ENCODE assay signal across 13 mouse cellular contexts in genomic region chr5:121454503-121454782, GRCm38 (mm10). TPM values are rescaled to one million over a fixed set of nuclear protein-coding genes. Genes with fewer than 3 reads are reported as not detected.
A peak's percentile ranks its signal among the peaks of the same experiment; 100 is the strongest.
DNase-seq lines count a peak whose midpoint lies in the region; ATAC-seq and TF ChIP-seq lines count a peak whose summit lies in the region.
"Had no signal": no experiment of that assay in that cellular context is flagged by ENCODE, and none has a peak within 500 bp of the region (broad histone marks: within the 10 kb centered on the region; RNA-seq: fewer than 3 reads in every experiment).

No protein-coding gene starts in this region.

- no peak for DNase-seq in gastrocnemius, adult 2 months
- no peak for DNase-seq in gastrocnemius, postnatal 25 days
- no peak for DNase-seq in lung, adult 2 months
- peak; percentile 50 for DNase-seq in limb, embryonic 14.5 days (ENCODE audit: low spot score)
- DNase-seq in urinary bladder, postnatal 25 days (ENCODE audit: low spot score) = no peak
- DNase-seq in hindbrain, embryonic 11.5 days (ENCODE audit: low spot score) = no peak
- DNase-seq: thymus, postnatal 36 days had no signal

- H3K27ac ChIP-seq in gastrocnemius, adult 2 months = peak overlapping the region; percentile 100; the same call in 1 of the 2 replicates
- peak overlapping the region; percentile 95 for H3K27ac ChIP-seq in lung, embryonic 15.5 days
- H3K27ac ChIP-seq in limb, embryonic 14.5 days (replicated peaks; ENCODE audit: low read depth, low read length) = 0 out of 2 replicates have a peak overlapping the region, but pooled peaks have one; percentile 39
- H3K27ac ChIP-seq in hindbrain, embryonic 11.5 days (ENCODE audit: low read depth, low read length) = no peak overlapping the region
- H3K27ac ChIP-seq: forebrain, embryonic 10.5 days had no signal

- no peak for ATAC-seq in lung, embryonic 15.5 days (ENCODE audit: borderline replicate concordance, extremely low read depth, low FRiP score, low TSS enrichment)
- no peak for ATAC-seq in limb, embryonic 14.5 days (ENCODE audit: low FRiP score, low read depth)
- no peak for ATAC-seq in megakaryocyte progenitor cell, adult 5-6 weeks (replicated peaks; ENCODE audit: poor library complexity)
- ATAC-seq in hindbrain, embryonic 11.5 days (ENCODE audit: low FRiP score) = no peak

- no peaks in the 10 kb centered on the region for H3K9me3 ChIP-seq in lung, embryonic 15.5 days
- H3K9me3 ChIP-seq in limb, embryonic 14.5 days (ENCODE audit: control insufficient read depth, low read length) = no peaks in the 10 kb centered on the region
- H3K9me3 ChIP-seq in hindbrain, embryonic 11.5 days (ENCODE audit: control insufficient read depth, low read length) = no peaks in the 10 kb centered on the region
- H3K9me3 ChIP-seq: forebrain, embryonic 10.5 days had no signal

- peaks cover 3% of the 10 kb centered on the region; the same call in 1 of the 2 replicates for H3K36me3 ChIP-seq in lung, embryonic 15.5 days
- peaks cover 3% of the 10 kb centered on the region; the same call in 1 of the 2 replicates for H3K36me3 ChIP-seq in limb, embryonic 14.5 days (ENCODE audit: control insufficient read depth, insufficient read depth, low read length)
- no peaks in the 10 kb centered on the region for H3K36me3 ChIP-seq in hindbrain, embryonic 11.5 days (ENCODE audit: control insufficient read depth, insufficient read depth, low read length)

- intact Hi-C loops in gastrocnemius, adult 2 months (cut with DNase I) = loop anchor here (10.0 kb wide), 1 partner anchor 240 kb away; no protein-coding TSS in a partner anchor

- no peak for TF ChIP-seq POLR2A in lung, adult 2 months (IDR thresholded peaks at IDR 0.05; ENCODE audit: borderline replicate concordance, extremely low read depth, low read depth, low read length)
- no peak for TF ChIP-seq POLR2A in limb, embryonic 14.5 days (IDR thresholded peaks at IDR 0.05; ENCODE audit: borderline replicate concordance, extremely low read depth, insufficient read depth, insufficient read length)

- TF ChIP-seq CTCF in gastrocnemius, adult 2 months (IDR thresholded peaks at IDR 0.05) = no peak
- TF ChIP-seq CTCF in lung, adult 2 months (IDR thresholded peaks at IDR 0.05; ENCODE audit: insufficient read depth, low read length) = no peak

- H3K4me3 ChIP-seq in gastrocnemius, adult 2 months = no peak overlapping the region
- H3K4me3 ChIP-seq in lung, embryonic 15.5 days = no peak overlapping the region
- H3K4me3 ChIP-seq in lung, adult 2 months (replicated peaks; ENCODE audit: extremely low read depth, low read depth, low read length) = no peak overlapping the region
- no peak overlapping the region for H3K4me3 ChIP-seq in limb, embryonic 14.5 days (replicated peaks; ENCODE audit: low read length)
- no peak overlapping the region for H3K4me3 ChIP-seq in hindbrain, embryonic 11.5 days (ENCODE audit: low read depth, low read length)

- H3K4me1 ChIP-seq in lung, embryonic 15.5 days = peaks cover 28% of the 10 kb centered on the region
- peaks cover 8% of the 10 kb centered on the region; the same call in 1 of the 2 replicates for H3K4me1 ChIP-seq in lung, adult 2 months (ENCODE audit: control insufficient read depth, insufficient read depth, low read length)
- peaks cover 20% of the 10 kb centered on the region for H3K4me1 ChIP-seq in limb, embryonic 14.5 days (ENCODE audit: control insufficient read depth, insufficient read depth, low read length)
- H3K4me1 ChIP-seq in hindbrain, embryonic 11.5 days (replicated peaks; ENCODE audit: control insufficient read depth, insufficient read depth, low read length) = peaks cover 2% of the 10 kb centered on the region; the same call in 1 of the 2 replicates

- H3K27me3 ChIP-seq in lung, embryonic 15.5 days = no peaks in the 10 kb centered on the region
- H3K27me3 ChIP-seq in limb, embryonic 14.5 days (ENCODE audit: control insufficient read depth, insufficient read depth, low read length) = no peaks in the 10 kb centered on the region
- no peaks in the 10 kb centered on the region for H3K27me3 ChIP-seq in hindbrain, embryonic 11.5 days (ENCODE audit: control insufficient read depth, insufficient read depth, low read length)

- WGBS in lung, embryonic 15.5 days = 64% methylated on average over 3 of the region's 3 CpGs
- 60% methylated on average over 3 of the region's 3 CpGs for WGBS in lung, adult 2 months
- 75% methylated on average over 3 of the region's 3 CpGs for WGBS in limb, embryonic 14.5 days
- WGBS in hindbrain, embryonic 11.5 days = 87% methylated on average over 3 of the region's 3 CpGs

- H3K4me2 ChIP-seq in lung, embryonic 15.5 days = no peak overlapping the region
- H3K4me2 ChIP-seq in limb, embryonic 14.5 days (replicated peaks; ENCODE audit: low read depth, low read length, severe bottlenecking) = no peak overlapping the region
- H3K4me2 ChIP-seq in hindbrain, embryonic 11.5 days (replicated peaks; ENCODE audit: low read depth, low read length) = no peak overlapping the region

- H3K9ac ChIP-seq in lung, embryonic 15.5 days = no peak overlapping the region
- H3K9ac ChIP-seq in limb, embryonic 14.5 days (ENCODE audit: low read depth, low read length, severe bottlenecking) = no peak overlapping the region
- H3K9ac ChIP-seq in hindbrain, embryonic 11.5 days (ENCODE audit: low read depth, low read length) = no peak overlapping the region

RNA-seq across cellular contexts. Expression of gene Erp29, which starts 2.1 kb away (rescaled TPM):
- 10 to 100 TPM; 32.2 to 39.4 TPM for total RNA-seq in gastrocnemius, adult 2 months (2021)
- total RNA-seq in gastrocnemius, postnatal 25 days (2021) = 10 to 100 TPM; 37.0 to 41.9 TPM
- 146 and 149 TPM in 2 replicates for polyA plus RNA-seq in lung, embryonic 15.5 days (2015; fragmentation: Nextera tagmentation; extraction: Ambion mirVana)
- 30.3 and 34.0 TPM in 2 replicates for polyA plus RNA-seq in lung, adult 2 months (2012; rRNA removed)
- 113 and 161 TPM in 2 replicates for polyA plus RNA-seq in limb, embryonic 14.5 days (2012; rRNA removed)
- polyA plus RNA-seq in limb, embryonic 14.5 days (2014; fragmentation: Nextera tagmentation; extraction: Ambion mirVana) = 159 and 162 TPM in 2 replicates
- total RNA-seq in megakaryocyte progenitor cell, adult 5-6 weeks (2015) = 225 and 238 TPM in 2 replicates
- total RNA-seq in megakaryocyte progenitor cell, adult 5-6 weeks (2017) = 1,016 and 1,033 TPM in 2 replicates
- 111 and 113 TPM in 2 replicates for polyA plus RNA-seq in hindbrain, embryonic 11.5 days (2014; fragmentation: Nextera tagmentation; extraction: Ambion mirVana)

RNA-seq across cellular contexts. Expression of gene Tmem116, which starts 2.8 kb away (rescaled TPM):
- 1 to 10 TPM; 7.0 to 8.3 TPM for total RNA-seq in gastrocnemius, adult 2 months (2021)
- 1 to 10 TPM; 4.6 to 5.0 TPM for total RNA-seq in gastrocnemius, postnatal 25 days (2021)
- polyA plus RNA-seq in lung, embryonic 15.5 days (2015; fragmentation: Nextera tagmentation; extraction: Ambion mirVana) = 1.8 and 2.3 TPM in 2 replicates
- polyA plus RNA-seq in lung, adult 2 months (2012; rRNA removed) = 23.6 and 24.2 TPM in 2 replicates
- 2.4 and 3.4 TPM in 2 replicates for polyA plus RNA-seq in limb, embryonic 14.5 days (2012; rRNA removed)
- polyA plus RNA-seq in limb, embryonic 14.5 days (2014; fragmentation: Nextera tagmentation; extraction: Ambion mirVana) = 1.5 and 2.9 TPM in 2 replicates
- total RNA-seq in megakaryocyte progenitor cell, adult 5-6 weeks (2015) = 0.34 TPM in 1 of 2 replicates, not detected in the other
- total RNA-seq in megakaryocyte progenitor cell, adult 5-6 weeks (2017) = 0.34 and 0.42 TPM in 2 replicates
- 0.85 and 1.1 TPM in 2 replicates for polyA plus RNA-seq in hindbrain, embryonic 11.5 days (2014; fragmentation: Nextera tagmentation; extraction: Ambion mirVana)

RNA-seq across cellular contexts. Expression of gene Adam1b, which starts 48.8 kb away (rescaled TPM):
- total RNA-seq in gastrocnemius, adult 2 months (2021) = not detected
- not detected for total RNA-seq in gastrocnemius, postnatal 25 days (2021)
- not detected in 2 replicates for polyA plus RNA-seq in lung, embryonic 15.5 days (2015; fragmentation: Nextera tagmentation; extraction: Ambion mirVana)
- not detected in 2 replicates for polyA plus RNA-seq in lung, adult 2 months (2012; rRNA removed)
- polyA plus RNA-seq in limb, embryonic 14.5 days (2012; rRNA removed) = not detected in 2 replicates
- 0.18 TPM in 1 of 2 replicates, not detected in the other for polyA plus RNA-seq in limb, embryonic 14.5 days (2014; fragmentation: Nextera tagmentation; extraction: Ambion mirVana)
- 0.05 TPM in 1 of 2 replicates, not detected in the other for total RNA-seq in megakaryocyte progenitor cell, adult 5-6 weeks (2015)
- 0.25 TPM in 1 of 2 replicates, not detected in the other for total RNA-seq in megakaryocyte progenitor cell, adult 5-6 weeks (2017)
- polyA plus RNA-seq in hindbrain, embryonic 11.5 days (2014; fragmentation: Nextera tagmentation; extraction: Ambion mirVana) = not detected in 2 replicates
- total RNA-seq: gastrocnemius, adult 8-10 months; left cerebral cortex, adult 8-10 months had no signal
- polyA plus RNA-seq: C2C12; forebrain, embryonic 10.5 days had no signal

RNA-seq across cellular contexts. Expression of gene Naa25, which starts 56.7 kb away (rescaled TPM):
- 10 to 100 TPM; 26.9 to 33.3 TPM for total RNA-seq in gastrocnemius, adult 2 months (2021)
- 10 to 100 TPM; 23.2 to 23.8 TPM for total RNA-seq in gastrocnemius, postnatal 25 days (2021)
- 38.0 and 39.4 TPM in 2 replicates for polyA plus RNA-seq in lung, embryonic 15.5 days (2015; fragmentation: Nextera tagmentation; extraction: Ambion mirVana)
- polyA plus RNA-seq in lung, adult 2 months (2012; rRNA removed) = 6.2 and 10.0 TPM in 2 replicates
- 20.2 and 20.9 TPM in 2 replicates for polyA plus RNA-seq in limb, embryonic 14.5 days (2012; rRNA removed)
- 39.8 and 41.2 TPM in 2 replicates for polyA plus RNA-seq in limb, embryonic 14.5 days (2014; fragmentation: Nextera tagmentation; extraction: Ambion mirVana)
- 35.9 and 39.7 TPM in 2 replicates for total RNA-seq in megakaryocyte progenitor cell, adult 5-6 weeks (2015)
- total RNA-seq in megakaryocyte progenitor cell, adult 5-6 weeks (2017) = 66.4 and 80.6 TPM in 2 replicates
- 48.9 and 53.3 TPM in 2 replicates for polyA plus RNA-seq in hindbrain, embryonic 11.5 days (2014; fragmentation: Nextera tagmentation; extraction: Ambion mirVana)
